8 mouse cellular contexts compared by ENCODE assay signal in genomic region chr8:128685507-128686428, GRCm38 (mm10). TPM values are rescaled to one million over a fixed set of nuclear protein-coding genes. Genes with fewer than 3 reads are reported as not detected.
A peak's percentile ranks its signal among the peaks of the same experiment; 100 is the strongest.
DNase-seq lines count a peak whose midpoint lies in the region; ATAC-seq and TF ChIP-seq lines count a peak whose summit lies in the region.

TSS of gene Itgb1 (plus strand) at chr8:128685654.

- WGBS in embryonic facial prominence, embryonic 10.5 days = under 1% methylated on average over 109 of the region's 113 CpGs
- under 1% methylated on average over 100 of the region's 113 CpGs for WGBS in intestine, postnatal 0 days
- WGBS in midbrain, embryonic 10.5 days = under 1% methylated on average over 105 of the region's 113 CpGs

- H3K27ac ChIP-seq in embryonic facial prominence, embryonic 10.5 days (replicated peaks) = peak within 1 kb of the TSS; percentile 100
- peak within 1 kb of the TSS; percentile 98 for H3K27ac ChIP-seq in intestine, postnatal 0 days (ENCODE audit: low read depth, low read length)
- H3K27ac ChIP-seq in midbrain, embryonic 10.5 days (replicated peaks) = peak within 1 kb of the TSS; percentile 100

- H3K4me2 ChIP-seq in intestine, postnatal 0 days (replicated peaks; ENCODE audit: low read depth) = peak within 1 kb of the TSS; percentile 70

- TF ChIP-seq CTCF in intestine, postnatal 0 days (IDR thresholded peaks at IDR 0.05; ENCODE audit: low read depth) = peak; percentile 63

- no peaks in the 10 kb centered on the region for H3K36me3 ChIP-seq in embryonic facial prominence, embryonic 10.5 days (replicated peaks)
- no peaks in the 10 kb centered on the region for H3K36me3 ChIP-seq in intestine, postnatal 0 days (ENCODE audit: control insufficient read depth, insufficient read depth)
- H3K36me3 ChIP-seq in midbrain, embryonic 10.5 days = no peaks in the 10 kb centered on the region

- DNase-seq in adrenal gland, postnatal 14 days = peak; percentile 98
- DNase-seq in embryonic facial prominence, embryonic 10.5 days (ENCODE audit: low spot score) = peak; percentile 98
- no peak for DNase-seq in gonadal fat pad, adult 2 months (ENCODE audit: low read depth)
- DNase-seq in left cerebral cortex, postnatal 36 days (ENCODE audit: low spot score in 2 of 2) = peak; percentile 88 to 90
- DNase-seq in midbrain, embryonic 10.5 days (ENCODE audit: low spot score) = peak; percentile 98
- peak; percentile 99 for DNase-seq in right cerebral cortex, postnatal 4 days
- DNase-seq in yolk sac, embryonic 10.5 days (ENCODE audit: low spot score) = peak; percentile 96

- no peaks in the 10 kb centered on the region for H3K27me3 ChIP-seq in embryonic facial prominence, embryonic 10.5 days (replicated peaks; ENCODE audit: low read depth, poor library complexity, severe bottlenecking)
- H3K27me3 ChIP-seq in intestine, postnatal 0 days (replicated peaks; ENCODE audit: control insufficient read depth, insufficient read depth, low read length) = no peaks in the 10 kb centered on the region
- H3K27me3 ChIP-seq in midbrain, embryonic 10.5 days (ENCODE audit: low read depth, poor library complexity, severe bottlenecking) = no peaks in the 10 kb centered on the region

- ATAC-seq in intestine, postnatal 0 days = peak; percentile 95

- peak within 1 kb of the TSS; percentile 89 for H3K4me3 ChIP-seq in embryonic facial prominence, embryonic 10.5 days
- peak within 1 kb of the TSS; percentile 83 for H3K4me3 ChIP-seq in intestine, postnatal 0 days (ENCODE audit: low read depth, low read length)
- H3K4me3 ChIP-seq in midbrain, embryonic 10.5 days = peak within 1 kb of the TSS; percentile 89

- H3K9ac ChIP-seq in intestine, postnatal 0 days (ENCODE audit: low read depth, low read length) = peak within 1 kb of the TSS; percentile 98

- H3K4me1 ChIP-seq in embryonic facial prominence, embryonic 10.5 days = peaks cover 16% of the 10 kb centered on the region
- H3K4me1 ChIP-seq in intestine, postnatal 0 days (replicated peaks; ENCODE audit: control insufficient read depth, insufficient read depth, low read length) = peaks cover 4% of the 10 kb centered on the region; the same call in 1 of the 2 replicates
- H3K4me1 ChIP-seq in midbrain, embryonic 10.5 days = peaks cover 37% of the 10 kb centered on the region

- intact Hi-C loops in left cerebral cortex, postnatal 36 days (cut with DNase I) = loop anchor here (2.0 kb wide), 1 partner anchor 23 kb away; no protein-coding TSS in a partner anchor

- H3K9me3 ChIP-seq in embryonic facial prominence, embryonic 10.5 days = no peaks in the 10 kb centered on the region
- no peaks in the 10 kb centered on the region for H3K9me3 ChIP-seq in intestine, postnatal 0 days (ENCODE audit: control insufficient read depth)
- H3K9me3 ChIP-seq in midbrain, embryonic 10.5 days (replicated peaks) = no peaks in the 10 kb centered on the region

RNA-seq across cellular contexts. Expression of gene Itgb1, which starts in this region (rescaled TPM):
- 269 and 279 TPM in 2 replicates for total RNA-seq in adrenal gland, postnatal 14 days (2021)
- 127 and 131 TPM in 2 replicates for polyA plus RNA-seq in embryonic facial prominence, embryonic 10.5 days (2016; fragmentation: Nextera tagmentation; extraction: Ambion mirVana)
- polyA plus RNA-seq in gonadal fat pad, adult 2 months (2012; rRNA removed) = 83.3 and 87.5 TPM in 2 replicates
- 185 and 188 TPM in 2 replicates for polyA plus RNA-seq in intestine, postnatal 0 days (2015; fragmentation: Nextera tagmentation; extraction: Ambion mirVana)
- 10 to 100 TPM; 49.4 to 51.1 TPM for total RNA-seq in left cerebral cortex, postnatal 36 days (2021)
- 123 and 129 TPM in 2 replicates for polyA plus RNA-seq in midbrain, embryonic 10.5 days (2016; fragmentation: Nextera tagmentation; extraction: Ambion mirVana)
